Mouse (Mus musculus) stomach, embryonic 16.5 days (tissue): ENCODE results near the gene 4930519P11Rik. TPM values are rescaled to one million over a fixed set of nuclear protein-coding genes. Genes with fewer than 3 reads are reported as not detected.
A peak's percentile ranks its signal among the peaks of the same experiment; 100 is the strongest.

Experiments used
- ATAC-seq: fragments of 200-750 bp; cut with Nextera tagmentation; 2 replicates; pipeline ENCODE4 v1.8.0; 2017; ENCODE audit warnings: moderate number of reproducible peaks, moderate TSS enrichment; ENCODE audit not compliant: insufficient read depth, low FRiP score
- H3K27ac ChIP-seq: fragments of 300-500 bp; sonication (generic); 2 replicates; pipeline ENCODE4 v1.5.1; 2014; ENCODE audit warnings: low read length
- H3K27me3 ChIP-seq: fragments of 300-500 bp; sonication (generic); 2 replicates; pipeline ENCODE4 v1.6.1; 2014; ENCODE audit warnings: low read length, control low read depth, mixed read lengths; ENCODE audit not compliant: control insufficient read depth, insufficient read depth
- H3K36me3 ChIP-seq: fragments of 300-500 bp; sonication (generic); 2 replicates; pipeline ENCODE4 v1.6.1; 2014; ENCODE audit warnings: low read length; ENCODE audit not compliant: control insufficient read depth, insufficient read depth
- H3K4me1 ChIP-seq: fragments of 300-500 bp; sonication (generic); 2 replicates; pipeline ENCODE4 v1.6.1; 2014; ENCODE audit warnings: low read length, control low read depth, mixed read lengths; ENCODE audit not compliant: control insufficient read depth, insufficient read depth
- H3K4me2 ChIP-seq: fragments of 300-500 bp; sonication (generic); 2 replicates; pipeline ENCODE4 v1.6.1; 2014; ENCODE audit warnings: low read depth, low read length, mixed read lengths
- H3K4me3 ChIP-seq: fragments of 300-500 bp; sonication (generic); replicated peaks from 2 replicates; pipeline ENCODE4 v1.5.1; 2014; ENCODE audit warnings: mild to moderate bottlenecking, low read length
- H3K9ac ChIP-seq: fragments of 300-500 bp; sonication (generic); 2 replicates; pipeline ENCODE4 v1.6.1; 2014; ENCODE audit warnings: low read length
- H3K9me3 ChIP-seq: fragments of 300-500 bp; sonication (generic); replicated peaks from 2 replicates; pipeline ENCODE4 v1.6.1; 2016; ENCODE audit warnings: low read length, control low read depth; ENCODE audit not compliant: control insufficient read depth
- WGBS: fragments of 180-500 bp; shearing (Covaris S2); extraction: QIAGEN DNeasy Blood & Tissue Kit; methylation state at CpG from one replicate; pipeline ENCODE4 v1.1.7; 2014; 5-methylcytosine and 5-hydroxymethylcytosine counted together
- polyA plus RNA-seq: library from polyadenylated mRNA; unstranded; fragments of >200 nt; fragmentation: Nextera tagmentation; extraction: Ambion mirVana; gene quantifications from 2 replicates; pipeline ENCODE4 v1.2.1, GENCODE M21; 2015

The 4930519P11Rik gene
- polyA plus RNA-seq, 1 experiment from 2014 or later: not detected

DNA sequence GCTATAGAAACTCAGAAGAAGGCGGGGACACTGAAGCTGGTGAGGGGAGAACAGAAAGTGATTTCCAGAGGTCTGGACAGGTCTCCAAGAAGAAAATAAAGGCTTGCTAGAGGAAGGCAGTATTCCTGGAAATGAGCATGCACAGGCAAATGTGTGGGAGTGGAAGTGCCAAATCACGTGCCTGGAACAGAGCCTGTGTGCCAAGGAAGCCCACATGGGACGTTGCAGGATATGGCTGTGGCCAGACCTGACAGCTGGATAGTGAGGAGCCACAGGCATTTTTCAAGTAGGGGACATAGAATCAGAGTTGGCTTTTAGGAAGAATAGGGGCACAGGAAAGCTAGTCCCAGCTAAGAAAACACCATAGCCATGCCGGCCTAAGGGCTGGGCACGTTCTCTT, 17.5 kb downstream of the 4930519P11Rik start:
- Histone ChIP-seq H3K4me1 (no peaks in the 10 kb centered on the region), H3K27ac (no peak overlapping the region), H3K9ac (no peak overlapping the region), H3K27me3 (no peaks in the 10 kb centered on the region), H3K36me3 (peaks cover 3% of the 10 kb centered on the region; the same call in 1 of the 2 replicates), H3K4me3 (no peak overlapping the region), H3K4me2 (no peak overlapping the region), H3K9me3 (no peaks in the 10 kb centered on the region)
- 76% methylated on average over 5 of the region's 5 CpGs for WGBS
- no peak for ATAC-seq

GRCm38 (mm10) chr2:154593025-154593424, 20.2 kb downstream of the 4930519P11Rik start:
- no peak overlapping the region for H3K27ac ChIP-seq
- no peaks in the 10 kb centered on the region for H3K27me3 ChIP-seq
- H3K4me1 ChIP-seq: no peaks in the 10 kb centered on the region
- WGBS: 65% methylated on average over 3 of the region's 3 CpGs
- no peaks in the 10 kb centered on the region for H3K9me3 ChIP-seq
- no peak for ATAC-seq
- H3K4me3 ChIP-seq: no peak overlapping the region
- no peak overlapping the region for H3K9ac ChIP-seq
- H3K36me3 ChIP-seq: peaks cover 3% of the 10 kb centered on the region; the same call in 1 of the 2 replicates
- no peak overlapping the region for H3K4me2 ChIP-seq

DNA sequence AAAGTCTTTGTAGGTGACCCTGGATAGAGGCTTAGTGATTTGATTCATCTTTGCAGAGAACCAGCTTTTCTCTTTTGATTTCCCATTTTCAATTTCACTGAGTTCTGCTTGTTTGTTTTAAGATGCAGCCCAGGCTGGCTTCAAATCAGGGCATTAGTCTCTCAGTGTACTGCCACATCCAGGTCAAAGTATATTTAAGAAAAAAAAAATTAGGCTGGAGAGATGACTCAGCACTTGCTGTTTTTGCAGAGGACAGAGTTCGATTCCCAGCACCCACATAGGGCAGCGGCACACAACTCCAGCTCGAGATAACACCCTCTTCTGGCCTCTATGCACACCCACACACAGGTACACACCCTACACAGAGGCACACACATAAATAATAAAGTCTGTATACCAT, 22.0 kb downstream of the 4930519P11Rik start:
- H3K4me2 ChIP-seq: no peak overlapping the region

DNA sequence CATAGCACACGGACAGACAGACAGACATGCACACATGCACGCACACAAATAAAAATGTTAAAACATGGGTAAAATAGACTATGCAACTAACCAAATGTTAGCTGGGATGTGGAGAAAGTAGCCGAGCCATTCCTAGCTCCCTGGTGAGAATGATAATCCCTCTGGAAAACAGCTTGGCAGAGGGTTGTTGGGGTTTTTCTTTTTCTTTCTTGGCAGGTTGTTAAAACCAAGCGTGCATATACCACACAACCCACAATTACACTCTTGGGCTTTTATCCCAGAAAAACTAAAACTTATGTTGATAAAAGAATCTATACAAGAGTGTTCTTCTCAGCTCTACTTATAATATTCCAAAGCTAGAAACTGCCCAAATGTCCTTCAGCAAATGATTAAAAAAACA, 24.2 kb downstream of the 4930519P11Rik start:
- Histone ChIP-seq H3K36me3 (peaks cover 8% of the 10 kb centered on the region), H3K4me3 (no peak overlapping the region), H3K27me3 (no peaks in the 10 kb centered on the region), H3K9ac (no peak overlapping the region), H3K4me2 (no peak overlapping the region), H3K4me1 (0 out of 2 replicates have a peak, but pooled peaks cover 4% of the 10 kb centered on the region), H3K9me3 (peaks cover 4% of the 10 kb centered on the region; the same call in 1 of the 2 replicates), H3K27ac (no peak overlapping the region)
- WGBS: 87% methylated on average over 4 of the region's 4 CpGs
- ATAC-seq: no peak

More for the DNA sequence above, 22.0 kb downstream of the 4930519P11Rik start:
- Histone ChIP-seq H3K4me3 (no peak overlapping the region), H3K9ac (no peak overlapping the region), H3K27me3 (no peaks in the 10 kb centered on the region), H3K27ac (no peak overlapping the region), H3K9me3 (peaks cover 4% of the 10 kb centered on the region; the same call in 1 of the 2 replicates), H3K4me1 (no peaks in the 10 kb centered on the region), H3K36me3 (peaks cover 8% of the 10 kb centered on the region)
- 80% methylated on average over 3 of the region's 3 CpGs for WGBS
- no peak for ATAC-seq

- Histone ChIP-seq H3K9me3 (peaks cover 4% of the 10 kb centered on the region; the same call in 1 of the 2 replicates), H3K4me2 (no peak overlapping the region), H3K27ac (no peak overlapping the region), H3K36me3 (peaks cover 5% of the 10 kb centered on the region; the same call in 1 of the 2 replicates), H3K9ac (no peak overlapping the region), H3K27me3 (no peaks in the 10 kb centered on the region), H3K4me1 (0 out of 2 replicates have a peak, but pooled peaks cover 7% of the 10 kb centered on the region), H3K4me3 (no peak overlapping the region)
- WGBS: 82% methylated on average over 5 of the region's 5 CpGs
- no peak for ATAC-seq
These were observed 26.8 kb downstream of the 4930519P11Rik start for GRCm38 (mm10) chr2:154586405-154586804.

DNA sequence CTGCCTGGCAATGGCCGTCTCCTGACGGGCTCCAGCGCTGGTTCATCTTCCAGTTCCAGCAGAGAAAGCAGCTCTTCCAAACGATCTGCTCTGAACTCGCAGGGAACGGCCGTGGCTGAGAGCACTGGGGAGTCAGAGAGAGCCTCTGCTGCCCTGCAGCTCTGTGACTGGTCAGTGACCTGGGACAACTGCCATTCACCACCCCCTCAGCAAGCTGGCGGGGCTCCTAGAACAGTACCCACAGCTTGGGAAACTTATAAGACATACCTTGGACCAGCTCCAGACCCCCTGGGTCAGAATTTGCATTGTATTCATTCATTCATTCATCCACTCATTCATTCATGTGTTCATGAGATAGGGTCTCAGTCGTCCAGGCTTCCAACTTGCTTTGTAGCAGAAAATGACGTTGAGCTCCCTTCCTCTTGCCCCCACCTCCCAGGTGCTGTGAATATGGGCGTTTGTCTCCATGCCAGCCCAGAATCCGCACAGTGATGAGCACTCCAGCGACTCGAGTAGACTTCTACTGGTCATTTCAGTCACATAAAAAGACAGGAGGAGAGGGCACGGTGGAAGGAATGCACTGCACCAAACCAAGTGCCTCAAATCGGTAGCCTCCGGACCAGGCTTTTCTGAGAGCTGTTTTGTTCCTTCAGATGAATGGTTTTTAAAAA, 28.2 kb downstream of the 4930519P11Rik start:
- Histone ChIP-seq H3K9me3 (peaks cover 4% of the 10 kb centered on the region; the same call in 1 of the 2 replicates), H3K27me3 (no peaks in the 10 kb centered on the region), H3K4me2 (no peak overlapping the region), H3K36me3 (peaks cover 5% of the 10 kb centered on the region; the same call in 1 of the 2 replicates), H3K4me3 (no peak overlapping the region), H3K9ac (no peak overlapping the region), H3K27ac (no peak overlapping the region), H3K4me1 (0 out of 2 replicates have a peak, but pooled peaks cover 7% of the 10 kb centered on the region)
- ATAC-seq: no peak
- WGBS: 68% methylated on average over 17 of the region's 17 CpGs

DNA sequence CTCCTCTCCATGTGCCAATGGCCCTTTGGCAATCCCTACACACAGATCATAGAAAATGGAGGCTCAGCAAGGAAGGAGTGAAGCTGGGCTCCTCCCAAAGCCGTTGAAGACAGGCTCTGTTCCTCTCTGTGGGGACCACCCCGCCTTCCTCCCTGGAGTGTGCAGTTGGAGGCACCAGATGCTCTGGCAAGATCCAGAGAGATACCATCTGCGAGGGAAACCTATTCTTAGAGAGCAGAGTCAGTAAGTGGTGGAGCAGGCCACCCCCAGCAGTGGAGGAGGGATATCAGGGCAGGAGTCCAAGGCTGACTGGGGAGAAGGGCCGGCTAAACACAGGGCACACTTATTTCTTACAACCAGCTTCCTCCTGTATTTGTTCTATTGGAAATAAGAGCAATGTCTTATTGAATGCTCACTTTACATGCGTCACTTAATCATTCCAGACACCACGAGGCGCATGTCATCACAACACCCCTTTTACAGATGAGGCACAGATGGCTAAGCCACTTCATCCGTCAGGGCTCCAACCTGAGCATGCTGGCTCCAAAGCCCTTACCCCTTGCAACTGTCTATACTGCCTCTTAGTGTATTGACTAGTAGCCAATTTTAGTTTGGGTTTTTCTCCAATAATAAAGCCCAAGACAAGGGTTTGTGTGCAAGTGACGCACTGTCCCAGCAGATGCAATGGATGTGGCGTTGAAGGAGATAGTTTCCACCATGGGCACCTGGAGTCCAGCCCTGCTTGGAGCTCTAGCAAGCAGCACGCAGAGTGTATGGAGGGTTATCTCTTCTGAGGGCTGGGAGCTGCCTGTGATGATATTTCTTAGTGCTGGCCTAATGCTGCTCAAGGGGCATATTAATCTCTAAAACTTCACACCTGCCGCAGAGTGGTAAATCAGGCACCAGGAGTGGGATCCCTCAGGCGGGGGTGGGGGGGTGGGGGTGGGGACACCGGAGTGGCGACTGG, 29.0 kb downstream of the 4930519P11Rik start:
- 49% methylated on average over 15 of the region's 15 CpGs for WGBS
- 0 out of 2 replicates have a peak, but pooled peaks cover 7% of the 10 kb centered on the region for H3K4me1 ChIP-seq
- H3K27me3 ChIP-seq: no peaks in the 10 kb centered on the region
- H3K9me3 ChIP-seq: peaks cover 4% of the 10 kb centered on the region; the same call in 1 of the 2 replicates
- H3K4me2 ChIP-seq: no peak overlapping the region
- no peak overlapping the region for H3K27ac ChIP-seq
- H3K9ac ChIP-seq: no peak overlapping the region; the same call in 1 of the 2 replicates
- no peak overlapping the region for H3K4me3 ChIP-seq
- ATAC-seq: peak; percentile 67; the same call in 1 of the 2 replicates
- peaks cover 5% of the 10 kb centered on the region; the same call in 1 of the 2 replicates for H3K36me3 ChIP-seq

- Histone ChIP-seq H3K36me3 (peaks cover 2% of the 10 kb centered on the region; the same call in 1 of the 2 replicates), H3K4me2 (no peak overlapping the region), H3K9me3 (peaks cover 1% of the 10 kb centered on the region; the same call in 1 of the 2 replicates), H3K4me3 (no peak overlapping the region), H3K9ac (no peak overlapping the region), H3K27me3 (no peaks in the 10 kb centered on the region), H3K27ac (no peak overlapping the region), H3K4me1 (0 out of 2 replicates have a peak, but pooled peaks cover 7% of the 10 kb centered on the region)
- ATAC-seq: no peak
- WGBS: 96% methylated on average over 1 of the region's 1 CpGs
These were observed 31.8 kb downstream of the 4930519P11Rik start for GRCm38 (mm10) chr2:154581421-154581820.
